Mouse (Mus musculus) bone marrow, adult 2 months (tissue): Measurements from ENCODE around the gene Bptf.

ENCODE experiments used
- CTCF ChIP-seq: fragments of 200-500 bp; IDR thresholded peaks from 2 replicates; pipeline ENCODE4 v1.5.1; 2011; ENCODE audit warnings: low read length, control low read depth; ENCODE audit not compliant: control insufficient read depth, insufficient read depth
- POLR2A ChIP-seq: fragments of 200-500 bp; IDR thresholded peaks from 2 replicates; pipeline ENCODE4 v1.6.1; 2011; ENCODE audit warnings: low read depth, mild to moderate bottlenecking, control low read depth, low read length, borderline replicate concordance; ENCODE audit not compliant: control insufficient read depth

GRCm38 (mm10) chr11:107092637-107093036, 39.3 kb downstream of the Bptf start:
- TF ChIP-seq CTCF (peak; percentile 24; the same call in 1 of the 2 replicates), POLR2A (no peak)
